Mouse (Mus musculus): ENCODE measurements at regions not wholly inside any gene's neighbourhood (a gene's known extent, or its start where the extent isn't known, plus 50 kb on each side); places are given as distances from the start of the nearest gene placed in this dataset.

DNA sequence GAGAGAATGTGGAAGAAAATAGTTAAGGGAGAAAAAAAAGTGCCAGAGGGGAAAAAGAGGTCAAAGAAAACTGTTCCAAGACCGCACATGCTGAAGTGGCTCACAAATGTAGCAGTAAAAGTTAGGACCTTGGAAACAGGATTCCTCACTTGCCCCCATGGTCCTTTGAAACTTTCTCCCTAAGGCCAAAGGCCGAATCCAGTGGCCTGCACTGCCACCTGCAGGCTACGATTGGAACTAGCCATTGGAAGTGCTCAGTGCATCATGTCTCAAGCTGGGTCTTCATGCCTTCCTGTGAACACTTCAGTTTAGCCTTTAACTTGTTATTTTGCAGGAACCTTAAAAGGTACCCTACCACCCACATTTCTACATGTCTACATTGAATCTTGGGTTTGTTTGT, 56.3 kb upstream of the Mctp2 start:
- WGBS = 4% methylated on average over 3 of the region's 3 CpGs

DNA sequence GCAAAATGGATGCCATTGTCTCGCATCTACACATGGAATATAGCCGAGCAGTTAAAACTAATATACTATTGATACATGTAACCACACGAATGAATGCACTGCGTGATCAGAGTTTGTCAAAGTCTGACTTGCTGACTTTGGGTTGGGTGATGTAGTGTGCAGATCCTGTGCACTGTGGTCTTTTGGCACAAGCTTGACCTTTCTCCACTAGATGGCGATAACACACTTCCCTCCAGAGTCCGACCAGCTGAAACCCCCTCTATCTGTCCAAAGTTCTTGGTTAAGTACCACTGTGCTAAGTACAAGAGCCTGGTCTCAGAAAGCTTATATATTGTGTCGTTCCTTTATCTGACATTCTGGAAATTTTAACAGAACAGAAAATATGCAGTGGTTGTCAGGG, 84.9 kb upstream of the Mctp2 start:
- Histone ChIP-seq H3K4me2 (no peak overlapping the region), H3K9me3 (no peaks in the 10 kb centered on the region), H3K27ac (no peak overlapping the region), H3K36me3 (no peaks in the 10 kb centered on the region), H3K4me1 (no peaks in the 10 kb centered on the region), H3K4me3 (no peak overlapping the region), H3K9ac (no peak overlapping the region), H3K27me3 (no peaks in the 10 kb centered on the region)
- ATAC-seq (ENCODE audit: insufficient number of reproducible peaks, low FRiP score, low TSS enrichment, low read depth) = no peak
- WGBS = 42% methylated on average over 7 of the region's 7 CpGs

More for the DNA sequence above, 56.3 kb upstream of the Mctp2 start:
- Histone ChIP-seq H3K27ac (no peak overlapping the region), H3K4me2 (no peak overlapping the region), H3K27me3 (no peaks in the 10 kb centered on the region), H3K4me1 (0 out of 2 replicates have a peak, but pooled peaks cover 3% of the 10 kb centered on the region), H3K9me3 (no peaks in the 10 kb centered on the region), H3K36me3 (no peaks in the 10 kb centered on the region), H3K4me3 (no peak overlapping the region), H3K9ac (no peak overlapping the region)
- no peak for ATAC-seq (ENCODE audit: insufficient number of reproducible peaks, low FRiP score, low TSS enrichment, low read depth)

DNA sequence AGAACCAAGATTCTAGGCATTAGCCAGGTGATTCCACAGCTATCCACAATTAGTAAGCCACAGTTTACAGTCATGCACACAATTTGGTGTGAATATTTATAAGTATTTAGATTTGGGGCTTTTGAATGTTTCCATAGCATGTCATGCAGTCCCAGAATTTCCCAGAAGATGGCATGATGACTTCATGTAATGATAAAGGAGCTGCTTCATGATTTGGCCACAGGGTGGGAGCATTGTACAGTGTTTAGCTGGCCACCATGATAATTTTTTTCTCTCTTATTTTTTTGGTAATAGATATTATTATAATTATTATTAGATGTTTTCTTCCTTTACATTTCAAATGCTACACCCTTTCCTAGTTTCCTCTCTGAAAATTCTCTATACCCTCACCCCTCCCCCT, 93.6 kb upstream of the Mctp2 start:
- no peaks in the 10 kb centered on the region for H3K27me3 ChIP-seq
- no peak overlapping the region for H3K4me3 ChIP-seq
- no peaks in the 10 kb centered on the region for H3K9me3 ChIP-seq
- H3K9ac ChIP-seq = no peak overlapping the region
- no peak for ATAC-seq (ENCODE audit: insufficient number of reproducible peaks, low FRiP score, low TSS enrichment, low read depth)
- H3K4me2 ChIP-seq = no peak overlapping the region
- no peaks in the 10 kb centered on the region for H3K4me1 ChIP-seq
- H3K36me3 ChIP-seq = no peaks in the 10 kb centered on the region
- H3K27ac ChIP-seq = no peak overlapping the region

DNA sequence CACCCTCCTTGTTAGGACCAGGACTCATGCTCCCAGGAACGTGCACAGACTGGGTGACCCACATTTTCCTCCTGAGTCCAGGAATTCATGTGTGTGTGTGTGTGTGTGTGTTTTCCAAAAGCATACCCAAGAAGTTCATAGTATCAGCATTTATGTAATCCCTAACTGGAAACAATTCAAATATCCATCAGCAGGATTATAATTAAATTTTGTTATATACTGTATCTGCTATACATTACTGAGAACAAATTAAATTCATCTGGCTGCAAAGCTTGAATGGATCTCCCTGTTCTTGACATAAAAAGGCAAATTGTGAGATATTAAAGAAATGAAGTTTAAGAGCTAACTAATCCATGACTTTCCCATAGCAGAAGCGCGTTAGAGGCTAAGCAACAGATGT, 99.7 kb upstream of the Mctp2 start:
- Histone ChIP-seq H3K4me2 (no peak overlapping the region), H3K27ac (no peak overlapping the region), H3K4me1 (no peaks in the 10 kb centered on the region), H3K27me3 (no peaks in the 10 kb centered on the region), H3K4me3 (no peak overlapping the region), H3K36me3 (no peaks in the 10 kb centered on the region), H3K9me3 (no peaks in the 10 kb centered on the region), H3K9ac (no peak overlapping the region)
- 41% methylated on average over 3 of the region's 3 CpGs for WGBS
- no peak for ATAC-seq (ENCODE audit: insufficient number of reproducible peaks, low FRiP score, low TSS enrichment, low read depth)

DNA sequence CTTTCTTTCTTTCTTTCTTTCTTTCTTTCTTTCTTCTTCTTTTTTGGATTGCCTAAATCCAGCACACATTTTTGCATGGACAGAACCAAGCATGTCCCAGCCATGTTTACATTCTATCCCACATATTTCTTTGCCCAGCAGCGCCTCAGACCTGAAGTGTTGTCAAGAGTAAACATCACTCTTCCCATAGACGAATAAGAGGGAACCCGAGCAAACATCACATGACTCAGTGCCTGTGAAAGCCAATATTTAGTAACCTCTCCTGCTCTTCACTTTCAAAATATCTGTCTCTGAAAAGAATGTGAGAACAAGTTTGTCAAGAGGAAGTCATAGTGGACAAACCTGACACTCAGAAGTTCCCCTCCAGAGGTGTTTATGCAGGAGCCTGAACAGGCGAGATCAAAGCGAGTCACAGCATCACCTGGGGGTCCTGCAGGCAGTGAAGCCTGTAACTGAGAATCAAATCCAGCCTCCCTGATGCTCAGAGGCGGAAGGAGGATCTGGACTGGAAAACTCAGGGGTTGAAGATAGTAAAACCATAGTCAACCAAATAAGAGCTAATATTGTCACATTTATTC, 102.1 kb upstream of the Mctp2 start:
- WGBS = 55% methylated on average over 6 of the region's 6 CpGs
- no peak overlapping the region for H3K9ac ChIP-seq
- H3K9me3 ChIP-seq = no peaks in the 10 kb centered on the region
- H3K27me3 ChIP-seq = no peaks in the 10 kb centered on the region
- no peak overlapping the region for H3K4me3 ChIP-seq
- no peaks in the 10 kb centered on the region for H3K4me1 ChIP-seq
- no peak for ATAC-seq (ENCODE audit: insufficient number of reproducible peaks, low FRiP score, low TSS enrichment, low read depth)
- no peak overlapping the region for H3K4me2 ChIP-seq
- no peak overlapping the region for H3K27ac ChIP-seq
- no peaks in the 10 kb centered on the region for H3K36me3 ChIP-seq

DNA sequence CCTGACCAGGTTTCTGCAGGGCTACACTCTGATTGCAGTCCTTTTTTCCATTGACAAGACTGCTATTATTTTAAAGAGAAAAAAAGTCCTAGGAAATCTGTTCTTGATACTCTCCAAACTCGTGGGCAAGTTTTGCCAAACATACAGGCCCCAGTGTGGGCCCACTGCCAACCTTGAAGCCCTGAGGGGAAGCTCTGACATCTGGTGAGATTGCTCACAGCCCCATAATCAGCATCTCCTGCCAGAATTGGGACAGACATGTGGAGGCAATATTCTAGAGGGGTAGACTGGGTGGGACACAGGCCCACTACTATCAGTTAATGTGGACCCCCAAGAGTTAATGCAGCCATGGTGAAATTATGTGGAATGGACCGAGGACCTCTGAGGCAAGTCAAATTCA, 132.1 kb upstream of the Mctp2 start:
- Histone ChIP-seq H3K9ac (no peak overlapping the region), H3K27ac (peak overlapping the region; percentile 67), H3K27me3 (no peaks in the 10 kb centered on the region), H3K4me1 (peaks cover 11% of the 10 kb centered on the region; the same call in 1 of the 2 replicates), H3K9me3 (no peaks in the 10 kb centered on the region), H3K4me2 (no peak overlapping the region), H3K4me3 (no peak overlapping the region), H3K36me3 (no peaks in the 10 kb centered on the region)
- 19% methylated on average over 2 of the region's 2 CpGs for WGBS
- ATAC-seq (ENCODE audit: insufficient number of reproducible peaks, low FRiP score, low TSS enrichment, low read depth) = no peak; the same call in 1 of the 2 replicates

DNA sequence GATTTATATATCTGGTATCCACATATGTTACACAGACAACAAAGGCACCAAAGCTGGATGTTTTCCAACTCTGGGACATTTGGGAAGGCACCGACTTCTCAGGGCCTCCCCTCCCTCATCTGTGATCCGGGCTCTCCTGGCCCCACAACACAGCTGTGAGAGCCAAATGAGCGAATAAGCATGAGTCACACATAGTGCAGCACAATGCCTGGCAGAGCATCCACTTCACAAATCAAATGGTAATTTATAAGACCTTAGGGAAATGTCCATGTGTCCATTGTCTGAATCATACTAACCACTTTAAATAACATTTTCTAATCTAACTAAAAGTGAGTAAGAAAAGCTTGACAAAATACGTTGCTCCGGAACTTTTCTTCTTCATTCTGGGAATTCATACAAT, 135.6 kb upstream of the Mctp2 start:
- Histone ChIP-seq H3K9ac (no peak overlapping the region), H3K4me3 (no peak overlapping the region), H3K27ac (no peak overlapping the region), H3K9me3 (no peaks in the 10 kb centered on the region), H3K36me3 (no peaks in the 10 kb centered on the region), H3K4me2 (no peak overlapping the region), H3K27me3 (no peaks in the 10 kb centered on the region), H3K4me1 (peaks cover 11% of the 10 kb centered on the region; the same call in 1 of the 2 replicates)
- no peak for ATAC-seq (ENCODE audit: insufficient number of reproducible peaks, low FRiP score, low TSS enrichment, low read depth)
- WGBS = 53% methylated on average over 5 of the region's 5 CpGs

DNA sequence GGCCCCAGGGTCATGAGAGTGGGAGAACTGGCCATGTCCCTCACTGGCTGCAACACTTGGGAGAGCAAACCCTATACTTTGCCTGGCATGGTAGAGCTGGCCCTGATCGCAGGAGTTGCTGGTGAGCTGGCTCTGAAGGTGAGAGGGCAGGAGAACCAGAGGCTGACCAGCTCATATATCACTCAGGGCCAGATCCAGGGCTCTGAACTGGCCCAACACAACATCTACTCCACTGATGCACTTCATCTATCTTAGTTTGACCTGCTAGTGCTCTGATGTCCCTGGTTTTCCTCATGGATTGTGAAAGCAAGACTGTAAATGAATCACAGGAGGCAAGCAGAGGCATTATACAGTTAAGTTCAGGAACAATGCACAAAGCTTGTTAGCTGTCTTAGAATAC, 137.6 kb upstream of the Mctp2 start:
- Histone ChIP-seq H3K4me1 (no peaks in the 10 kb centered on the region; the same call in 1 of the 2 replicates), H3K9me3 (no peaks in the 10 kb centered on the region), H3K4me2 (no peak overlapping the region), H3K9ac (no peak overlapping the region), H3K27me3 (no peaks in the 10 kb centered on the region), H3K27ac (no peak overlapping the region), H3K4me3 (no peak overlapping the region), H3K36me3 (no peaks in the 10 kb centered on the region)
- no peak for ATAC-seq (ENCODE audit: insufficient number of reproducible peaks, low FRiP score, low TSS enrichment, low read depth)
- 70% methylated on average over 1 of the region's 1 CpGs for WGBS

DNA sequence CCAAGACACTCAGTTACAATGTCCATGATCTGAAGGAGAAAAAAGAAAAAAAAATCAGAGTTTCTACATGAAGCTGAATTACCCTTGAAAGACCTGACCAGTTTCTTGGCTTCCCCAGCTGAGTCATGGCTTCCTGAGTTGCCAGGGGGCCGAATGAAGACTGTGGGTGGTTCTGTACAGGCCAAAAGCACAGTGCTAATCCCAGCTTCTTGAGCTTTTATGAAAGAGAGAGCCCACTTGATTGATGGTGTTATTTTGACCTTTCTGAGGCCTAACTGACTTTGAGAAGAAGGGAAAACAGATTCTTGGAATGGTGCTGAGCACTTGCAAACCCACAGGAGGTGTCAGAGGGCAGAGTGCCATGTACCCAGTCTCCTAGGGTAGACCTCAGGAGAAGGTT, 138.4 kb upstream of the Mctp2 start:
- Histone ChIP-seq H3K9me3 (no peaks in the 10 kb centered on the region), H3K27ac (no peak overlapping the region), H3K4me2 (no peak overlapping the region), H3K4me3 (no peak overlapping the region), H3K9ac (no peak overlapping the region), H3K27me3 (no peaks in the 10 kb centered on the region), H3K36me3 (no peaks in the 10 kb centered on the region), H3K4me1 (no peaks in the 10 kb centered on the region)
- 69% methylated on average over 1 of the region's 1 CpGs for WGBS
- no peak for ATAC-seq (ENCODE audit: insufficient number of reproducible peaks, low FRiP score, low TSS enrichment, low read depth)

DNA sequence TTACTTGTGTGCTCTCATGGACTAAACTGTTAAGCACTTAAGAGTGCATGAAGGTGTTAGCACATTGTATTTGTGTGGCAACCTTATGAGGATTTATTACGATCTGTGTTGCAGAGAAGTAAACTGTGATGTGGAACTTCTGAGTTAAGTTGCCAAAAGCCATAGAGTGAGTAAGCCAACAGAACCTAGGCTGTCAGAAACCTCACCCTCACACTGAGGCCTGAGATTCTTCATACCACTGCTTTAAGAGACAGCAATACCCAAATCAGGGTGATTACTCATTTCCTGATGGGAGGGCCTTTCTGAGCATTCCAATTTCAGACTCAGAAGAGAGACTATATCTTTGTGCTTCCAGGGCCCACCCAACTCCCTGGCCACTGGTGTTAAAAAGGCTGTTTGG, 140.5 kb upstream of the Mctp2 start:
- no peak for ATAC-seq (ENCODE audit: insufficient number of reproducible peaks, low FRiP score, low TSS enrichment, low read depth)
- WGBS = 77% methylated on average over 1 of the region's 1 CpGs

DNA sequence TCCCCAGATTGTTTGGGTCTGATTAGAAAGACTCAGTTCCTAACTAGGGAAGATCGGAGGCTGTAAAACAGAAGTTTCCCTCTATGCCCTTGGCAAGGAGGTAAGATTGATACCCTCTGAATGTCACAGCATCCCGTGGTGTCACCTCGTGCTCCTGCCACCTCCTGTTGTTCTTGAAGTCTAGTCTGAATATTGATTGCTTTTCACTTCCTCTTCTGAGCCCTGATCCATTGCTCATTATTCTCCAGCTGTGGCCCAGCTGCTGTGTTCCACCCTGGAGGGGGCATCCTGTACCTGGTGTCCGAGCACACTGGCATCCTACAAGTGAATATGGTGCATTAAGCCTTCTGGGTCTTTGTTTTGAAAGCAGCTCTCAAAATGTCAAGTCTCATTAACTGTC, 156.6 kb upstream of the Mctp2 start:
- Histone ChIP-seq H3K4me2 (no peak overlapping the region), H3K4me1 (no peaks in the 10 kb centered on the region), H3K4me3 (no peak overlapping the region), H3K27me3 (no peaks in the 10 kb centered on the region), H3K9me3 (no peaks in the 10 kb centered on the region), H3K36me3 (no peaks in the 10 kb centered on the region), H3K27ac (no peak overlapping the region), H3K9ac (no peak overlapping the region)
- ATAC-seq (ENCODE audit: insufficient number of reproducible peaks, low FRiP score, low TSS enrichment, low read depth) = no peak
- WGBS = 39% methylated on average over 4 of the region's 4 CpGs

More for the DNA sequence above, 140.5 kb upstream of the Mctp2 start:
- Histone ChIP-seq H3K27me3 (no peaks in the 10 kb centered on the region), H3K9me3 (no peaks in the 10 kb centered on the region), H3K4me2 (no peak overlapping the region), H3K27ac (no peak overlapping the region), H3K36me3 (no peaks in the 10 kb centered on the region), H3K4me3 (no peak overlapping the region), H3K9ac (no peak overlapping the region), H3K4me1 (no peaks in the 10 kb centered on the region)

DNA sequence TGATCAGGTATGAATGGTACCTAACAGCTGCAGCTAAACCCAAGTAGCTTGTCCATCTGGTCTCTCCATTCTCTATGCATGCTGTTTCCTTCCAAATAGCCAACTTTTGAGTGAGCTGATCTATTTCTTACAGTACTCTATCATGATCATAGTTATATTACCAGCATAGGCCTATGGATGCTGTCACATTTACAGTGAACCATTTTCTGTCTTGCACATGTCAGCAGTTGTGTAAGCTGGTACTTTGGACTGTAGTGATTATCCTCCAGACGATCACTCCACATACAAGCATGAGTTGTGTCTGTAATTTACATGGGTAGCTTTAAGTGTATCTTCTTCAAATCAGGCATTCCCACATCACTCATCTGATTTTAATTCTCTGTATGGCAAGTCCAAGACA, 158.2 kb upstream of the Mctp2 start:
- WGBS = 55% methylated on average over 1 of the region's 1 CpGs
- ATAC-seq (ENCODE audit: insufficient number of reproducible peaks, low FRiP score, low TSS enrichment, low read depth) = no peak
- Histone ChIP-seq H3K36me3 (no peaks in the 10 kb centered on the region), H3K4me3 (no peak overlapping the region), H3K4me1 (no peaks in the 10 kb centered on the region), H3K9ac (no peak overlapping the region), H3K27ac (no peak overlapping the region), H3K27me3 (no peaks in the 10 kb centered on the region), H3K4me2 (no peak overlapping the region), H3K9me3 (no peaks in the 10 kb centered on the region)

DNA sequence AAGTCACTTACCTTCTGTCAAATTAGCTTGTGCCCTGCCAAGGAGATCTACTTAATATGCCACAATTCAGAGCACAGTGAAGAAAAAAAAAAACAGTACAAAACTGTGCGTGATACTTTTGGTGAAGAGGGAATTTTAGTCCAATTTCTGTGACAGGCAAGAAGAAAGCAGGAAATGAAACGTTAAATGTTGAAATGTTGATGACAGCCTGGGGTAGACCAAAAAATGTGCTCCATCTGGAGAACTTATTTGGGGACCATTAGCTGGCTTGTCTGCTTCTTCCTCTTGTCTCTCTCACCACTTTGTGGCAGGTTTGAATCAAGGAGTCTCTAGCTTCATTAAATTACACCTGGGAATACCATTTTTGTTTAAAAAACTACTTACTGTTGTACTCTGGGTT, 163.3 kb upstream of the Mctp2 start:
- ATAC-seq (ENCODE audit: insufficient number of reproducible peaks, low FRiP score, low TSS enrichment, low read depth) = no peak
- Histone ChIP-seq H3K4me3 (no peak overlapping the region), H3K4me2 (no peak overlapping the region), H3K27me3 (no peaks in the 10 kb centered on the region), H3K27ac (no peak overlapping the region), H3K36me3 (no peaks in the 10 kb centered on the region), H3K9ac (no peak overlapping the region), H3K9me3 (no peaks in the 10 kb centered on the region), H3K4me1 (peaks cover 3% of the 10 kb centered on the region; the same call in 1 of the 2 replicates)
- WGBS = 38% methylated on average over 2 of the region's 2 CpGs

Measured in limb, embryonic 15.5 days (tissue).